Mouse (Mus musculus): ENCODE results near the gene Csk. TPM values are rescaled to one million over a fixed set of nuclear protein-coding genes. Genes with fewer than 3 reads are reported as not detected.

Csk gene
- total RNA-seq, 1 experiment from 2014 or later, result 71.0 TPM

- DNase-seq, result no peak
Observed at GRCm38 (mm10) chr9:57657843-57658242, 4.4 kb upstream of the Csk start.

GRCm38 (mm10) chr9:57656631-57657350, 3.4 kb upstream of the Csk start:
- no peak for DNase-seq

GRCm38 (mm10) chr9:57655749-57656148, 2.3 kb upstream of the Csk start:
- peak; percentile 97 for DNase-seq

GRCm38 (mm10) chr9:57654966-57655365, 1.5 kb upstream of the Csk start:
- no peak for DNase-seq

- DNase-seq, result no peak
Observed at GRCm38 (mm10) chr9:57652855-57653254, 576 bp downstream of the Csk start.

- no peak for DNase-seq
Observed at GRCm38 (mm10) chr9:57652351-57652750, 1.1 kb downstream of the Csk start.

GRCm38 (mm10) chr9:57650786-57651311, 2.6 kb downstream of the Csk start:
- peak; percentile 42 for DNase-seq

GRCm38 (mm10) chr9:57650130-57650785, 3.2 kb downstream of the Csk start:
- no peak for DNase-seq

- DNase-seq, result no peak
Observed at GRCm38 (mm10) chr9:57647286-57648108, 5.9 kb downstream of the Csk start.

- DNase-seq, result no peak
Observed at GRCm38 (mm10) chr9:57646551-57647103, 6.8 kb downstream of the Csk start.

- peak; percentile 97 for DNase-seq
Observed at GRCm38 (mm10) chr9:57644944-57645893, 8.2 kb downstream of the Csk start.

- DNase-seq, result peak; percentile 43
Observed at GRCm38 (mm10) chr9:57644442-57644943, 8.9 kb downstream of the Csk start.

GRCm38 (mm10) chr9:57643856-57644180, 9.6 kb downstream of the Csk start:
- no peak for DNase-seq

GRCm38 (mm10) chr9:57643169-57643855, 10.1 kb downstream of the Csk start:
- DNase-seq, result no peak

GRCm38 (mm10) chr9:57641775-57642550, 11.5 kb downstream of the Csk start:
- no peak for DNase-seq

- DNase-seq, result no peak
Observed at GRCm38 (mm10) chr9:57641022-57641421, 12.4 kb downstream of the Csk start.

GRCm38 (mm10) chr9:57640384-57640783, 13.0 kb downstream of the Csk start:
- DNase-seq, result peak; percentile 76

- no peak for DNase-seq
Observed at GRCm38 (mm10) chr9:57639661-57640328, 13.6 kb downstream of the Csk start.
